Mouse (Mus musculus): ENCODE results near the gene Tspan17.

GRCm38 (mm10) chr13:54748721-54749060 is 40.5 kb upstream of the Tspan17 start:
- TF ChIP-seq CTCF (IDR thresholded peaks at IDR 0.05; ENCODE audit: control insufficient read depth, insufficient read depth, insufficient read length) = no peak
- TF ChIP-seq MYOG (IDR thresholded peaks at IDR 0.05; ENCODE audit: control insufficient read depth, extremely low read depth, insufficient read length) = no peak
- no peak for TF ChIP-seq CEBPB (IDR thresholded peaks at IDR 0.05; ENCODE audit: low read depth)
- TF ChIP-seq MYOD1 (IDR thresholded peaks at IDR 0.05; ENCODE audit: control insufficient read depth, insufficient read length, low read depth) = no peak
- TF ChIP-seq USF1 (IDR thresholded peaks at IDR 0.05; ENCODE audit: low read depth) = no peak
- TF ChIP-seq MAX (IDR thresholded peaks at IDR 0.05) = no peak
